In genomic region chr16:28490515-28490914, GRCm38 (mm10) we compare ENCODE assay signal across 8 mouse cellular contexts.
A peak's percentile ranks its signal among the peaks of the same experiment; 100 is the strongest.
DNase-seq lines count a peak whose midpoint lies in the region; ATAC-seq lines count a peak whose summit lies in the region.

No protein-coding gene starts in this region.

- H3K4me1 ChIP-seq in heart, embryonic 11.5 days (ENCODE audit: control insufficient read depth, insufficient read depth, low read length): no peaks in the 10 kb centered on the region
- peaks cover 14% of the 10 kb centered on the region for H3K4me1 ChIP-seq in forebrain, embryonic 13.5 days

- H3K4me2 ChIP-seq in heart, embryonic 11.5 days: no peak overlapping the region
- H3K4me2 ChIP-seq in forebrain, embryonic 13.5 days: no peak overlapping the region

- H3K36me3 ChIP-seq in heart, embryonic 11.5 days (ENCODE audit: control insufficient read depth, insufficient read depth, low read length): no peaks in the 10 kb centered on the region
- H3K36me3 ChIP-seq in forebrain, embryonic 13.5 days (ENCODE audit: poor library complexity, severe bottlenecking): no peaks in the 10 kb centered on the region

- ATAC-seq in heart, embryonic 11.5 days (replicated peaks; ENCODE audit: insufficient number of reproducible peaks, low FRiP score, low TSS enrichment): no peak
- peak; percentile 94 for ATAC-seq in forebrain, embryonic 13.5 days
- ATAC-seq in megakaryocyte progenitor cell, adult 5-6 weeks (replicated peaks; ENCODE audit: poor library complexity): peak; percentile 79

- H3K27me3 ChIP-seq in heart, embryonic 11.5 days (ENCODE audit: control insufficient read depth, insufficient read depth, low read length): no peaks in the 10 kb centered on the region
- H3K27me3 ChIP-seq in forebrain, embryonic 13.5 days: no peaks in the 10 kb centered on the region

- H3K4me3 ChIP-seq in heart, embryonic 11.5 days (ENCODE audit: low read depth, low read length): no peak overlapping the region
- H3K4me3 ChIP-seq in forebrain, embryonic 13.5 days: no peak overlapping the region

- H3K9me3 ChIP-seq in heart, embryonic 11.5 days (replicated peaks; ENCODE audit: control insufficient read depth, low read length): no peaks in the 10 kb centered on the region
- no peaks in the 10 kb centered on the region for H3K9me3 ChIP-seq in forebrain, embryonic 13.5 days (replicated peaks)

- 10% methylated on average over 6 of the region's 6 CpGs for WGBS in heart, embryonic 11.5 days (ENCODE audit: insufficient replicate concordance)
- 8% methylated on average over 6 of the region's 6 CpGs for WGBS in forebrain, embryonic 13.5 days

- no peak overlapping the region for H3K9ac ChIP-seq in heart, embryonic 11.5 days (ENCODE audit: low read depth, low read length)
- no peak overlapping the region for H3K9ac ChIP-seq in forebrain, embryonic 13.5 days

- no peak overlapping the region for H3K27ac ChIP-seq in heart, embryonic 11.5 days (ENCODE audit: low read depth, low read length)
- H3K27ac ChIP-seq in forebrain, embryonic 13.5 days: no peak overlapping the region

- peak; percentile 22 to 63 for DNase-seq in heart, adult 18-20 months
- DNase-seq in c-Kit-positive CD71-positive TER-119-positive erythroid progenitor cells, embryonic 14.5 days (ENCODE audit: low spot score): peak; percentile 10
- peak; percentile 69 for DNase-seq in hindlimb bud, embryonic 11.5 days (ENCODE audit: extremely low spot score, low read depth, low spot score)
- DNase-seq in layer of hippocampus, postnatal 36 days: peak; percentile 69
- peak; percentile 76 for DNase-seq in right cerebral cortex, postnatal 25 days

Comparison
In these comparisons a context has a peak if more than half of its experiments do, and no peak if none do; other contexts are left out.
1. DNase-seq: peak in every context shown above with its lines; median percentile 76 in right cerebral cortex, postnatal 25 days; 69 in hindlimb bud, embryonic 11.5 days; 69 in layer of hippocampus, postnatal 36 days; 42 in heart, adult 18-20 months; 10 in c-Kit-positive CD71-positive TER-119-positive erythroid progenitor cells, embryonic 14.5 days.